Mouse (Mus musculus) embryo, embryonic 10 days (tissue): ENCODE measurements around the gene B3gnt3.

Experiments
- DNase-seq: peaks from one replicate; pipeline ENCODE4 v3.0.0-alpha.2; 2015; ENCODE audit warnings: low spot score

The B3gnt3 gene

GRCm38 (mm10) chr8:71678216-71678615 is 23.4 kb downstream of the B3gnt3 start:
- DNase-seq: no peak

- DNase-seq: no peak
These were observed 24.0 kb downstream of the B3gnt3 start for GRCm38 (mm10) chr8:71677555-71677954.

GRCm38 (mm10) chr8:71676803-71677202 is 24.8 kb downstream of the B3gnt3 start:
- DNase-seq: no peak

GRCm38 (mm10) chr8:71676020-71676741 is 25.4 kb downstream of the B3gnt3 start, which contains the start of gene Jak3:
TSS of gene Jak3 (plus strand) at chr8:71676296.
- DNase-seq: no peak

- DNase-seq: no peak
These were observed 26.1 kb downstream of the B3gnt3 start for GRCm38 (mm10) chr8:71675456-71676019.

GRCm38 (mm10) chr8:71674071-71674470 is 27.5 kb downstream of the B3gnt3 start:
- no peak for DNase-seq

GRCm38 (mm10) chr8:71672168-71672735 is 29.3 kb downstream of the B3gnt3 start:
- DNase-seq: no peak

- DNase-seq: peak; percentile 89
These were observed 30.0 kb downstream of the B3gnt3 start, which contains the start of gene Unc13a for GRCm38 (mm10) chr8:71671549-71671965. TSS of gene Unc13a (minus strand) at chr8:71671757.

GRCm38 (mm10) chr8:71670621-71671548 is 30.7 kb downstream of the B3gnt3 start:
- peak; percentile 83 for DNase-seq

- DNase-seq: no peak
These were observed 31.4 kb downstream of the B3gnt3 start for GRCm38 (mm10) chr8:71670198-71670597.

GRCm38 (mm10) chr8:71668220-71668975 is 33.2 kb downstream of the B3gnt3 start:
- peak; percentile 66 for DNase-seq

GRCm38 (mm10) chr8:71667256-71667655 is 34.3 kb downstream of the B3gnt3 start:
- no peak for DNase-seq

GRCm38 (mm10) chr8:71666855-71667254 is 34.7 kb downstream of the B3gnt3 start:
- DNase-seq: no peak

GRCm38 (mm10) chr8:71665331-71666130 is 36.1 kb downstream of the B3gnt3 start:
- DNase-seq: peak; percentile 78

- peak; percentile 93 for DNase-seq
These were observed 41.1 kb downstream of the B3gnt3 start for GRCm38 (mm10) chr8:71660325-71661120.

- no peak for DNase-seq
These were observed 41.8 kb downstream of the B3gnt3 start for GRCm38 (mm10) chr8:71659751-71660150.

GRCm38 (mm10) chr8:71658515-71659049 is 43.0 kb downstream of the B3gnt3 start:
- no peak for DNase-seq

- DNase-seq: no peak
These were observed 43.8 kb downstream of the B3gnt3 start for GRCm38 (mm10) chr8:71657816-71658215.

- DNase-seq: peak; percentile 36
These were observed 47.0 kb downstream of the B3gnt3 start for GRCm38 (mm10) chr8:71654600-71654999.
